Mouse (Mus musculus) megakaryocyte, embryonic 14.5 days (primary cell): Measurements from ENCODE around the gene Rpl21.

ENCODE experiments used
- FLI1 ChIP-seq: IDR thresholded peaks from 2 replicates; pipeline ENCODE4 v1.6.1; 2012; ENCODE audit warnings: low read length, inconsistent platforms, mixed read lengths
- GATA1 ChIP-seq: IDR thresholded peaks from 3 replicates; pipeline ENCODE4 v1.6.1; 2012; ENCODE audit warnings: mixed read lengths, low read length, inconsistent platforms, borderline replicate concordance

DNA sequence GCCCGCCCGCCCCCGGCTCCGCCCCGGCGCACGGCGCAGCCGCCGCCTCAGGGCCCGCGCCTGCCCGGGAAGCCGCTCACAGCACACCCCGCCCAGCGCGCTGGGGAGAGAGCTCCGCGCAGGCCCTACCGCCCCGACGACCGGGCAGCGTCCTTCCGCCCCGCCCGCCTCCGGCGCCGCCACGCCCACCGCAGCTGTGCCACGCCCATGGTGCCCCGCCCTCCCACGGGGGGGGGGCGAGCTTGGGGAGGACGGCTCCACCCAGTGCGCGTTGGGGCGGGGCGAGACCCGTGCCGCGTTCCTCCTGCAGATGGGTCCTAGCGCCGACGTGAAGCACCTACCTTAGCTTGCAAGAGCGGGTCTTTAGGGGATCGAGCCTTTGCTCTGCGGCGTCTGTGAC, 37.8 kb upstream of the Rpl21 start, which contains the start of gene Usp12:
- no peak for TF ChIP-seq GATA1
- no peak for TF ChIP-seq FLI1
